Mouse (Mus musculus) CH12.LX (cell line): ENCODE measurements around the gene St5. TPM values are rescaled to one million over a fixed set of nuclear protein-coding genes. Genes with fewer than 3 reads are reported as not detected.

Experiments
- DNase-seq: peaks from one replicate; pipeline ENCODE4 v3.0.0-alpha.2; 2013; ENCODE audit errors: extremely low read depth
- H3K27ac ChIP-seq: 2 replicates; pipeline ENCODE4 v1.5.1; 2012; ENCODE audit warnings: low read depth, mild to moderate bottlenecking, control low read depth, moderate library complexity; ENCODE audit not compliant: insufficient read depth
- H3K27me3 ChIP-seq: replicated peaks from 2 replicates; pipeline ENCODE3; 2012; ENCODE audit warnings: inconsistent platforms
- H3K36me3 ChIP-seq, 2 experiments: replicated peaks in 1 of 2; 2 replicates each; pipeline versions ENCODE3 to v1.6.1; 2012; ENCODE audit warnings: inconsistent platforms in 1 of 2, low read length in 1 of 2, mild to moderate bottlenecking in 1 of 2, mixed read lengths in 1 of 2, moderate library complexity in 1 of 2; ENCODE audit not compliant: control insufficient read depth in 1 of 2, insufficient read depth in 1 of 2
- H3K4me1 ChIP-seq, 2 experiments: 2 replicates each; pipeline ENCODE4 v1.6.1; 2012; ENCODE audit warnings: inconsistent platforms in 1 of 2, moderate library complexity in 1 of 2; ENCODE audit not compliant: insufficient read depth in 2 of 2, control insufficient read depth in 1 of 2
- H3K4me2 ChIP-seq: 2 replicates; pipeline ENCODE4 v1.6.1; 2012; ENCODE audit warnings: low read depth, mild to moderate bottlenecking, control low read depth; ENCODE audit not compliant: poor library complexity, insufficient read depth, severe bottlenecking
- H3K4me3 ChIP-seq, 3 experiments: fragments of 150-350 bp in 1 of 3; sonication (generic) in 1 of 3; replicated peaks in 1 of 3; 2 replicates each; pipeline versions ENCODE3 to v1.5.1; 2011 to 2012; ENCODE audit warnings: low read depth in 2 of 3, low read length in 2 of 3, mild to moderate bottlenecking in 2 of 3, moderate library complexity in 2 of 3, control low read depth in 1 of 3, improper control_type of control experiment in 1 of 3, inconsistent platforms in 1 of 3, mixed read lengths in 1 of 3; ENCODE audit not compliant: poor library complexity in 1 of 3
- H3K79me2 ChIP-seq: replicated peaks from 2 replicates; pipeline ENCODE4 v1.6.1; 2012; ENCODE audit warnings: mild to moderate bottlenecking, moderate library complexity; ENCODE audit not compliant: control insufficient read depth, poor library complexity, insufficient read depth, severe bottlenecking; ENCODE audit errors: extremely low read depth
- H3K9ac ChIP-seq: 2 replicates; pipeline ENCODE4 v1.6.1; 2012; ENCODE audit warnings: low read depth, mild to moderate bottlenecking, control low read depth, moderate library complexity; ENCODE audit not compliant: insufficient read depth
- H3K9me3 ChIP-seq: replicated peaks from 2 replicates; pipeline ENCODE3; 2012; ENCODE audit warnings: low read length, inconsistent platforms, mixed read lengths
- BHLHE40 ChIP-seq: IDR thresholded peaks from 2 replicates; pipeline ENCODE4 v1.6.1; 2011; ENCODE audit warnings: mild to moderate bottlenecking, low read depth, low read length, improper control_type of control experiment
- CHD1 ChIP-seq: IDR thresholded peaks from 2 replicates; pipeline ENCODE4 v1.6.1; 2012; ENCODE audit warnings: low read depth, low read length, improper control_type of control experiment, inconsistent platforms
- CHD2 ChIP-seq: IDR thresholded peaks from 2 replicates; pipeline ENCODE4 v1.6.1; 2011; ENCODE audit warnings: low read length, improper control_type of control experiment
- CTCF ChIP-seq, 2 experiments: IDR thresholded peaks in 1 of 2; conservative IDR thresholded peaks in 1 of 2; 2 replicates each; pipeline ENCODE4 v1.5.1; 2011 to 2012; ENCODE audit warnings: low read depth in 2 of 2, low read length in 2 of 2, improper control_type of control experiment in 1 of 2, inconsistent platforms in 1 of 2, mild to moderate bottlenecking in 1 of 2, moderate library complexity in 1 of 2
- ELF1 ChIP-seq: IDR thresholded peaks from 2 replicates; pipeline ENCODE4 v1.6.1; 2014; ENCODE audit warnings: low read depth, mild to moderate bottlenecking, inconsistent platforms, low read length, improper control_type of control experiment
- ETS1 ChIP-seq: conservative IDR thresholded peaks from 2 replicates; pipeline ENCODE4 v1.6.1; 2012; ENCODE audit warnings: low read depth, mild to moderate bottlenecking, inconsistent platforms, low read length, improper control_type of control experiment, moderate library complexity
- IRF4 ChIP-seq: IDR thresholded peaks from 2 replicates; pipeline ENCODE4 v1.6.1; 2014; ENCODE audit warnings: low read depth, mild to moderate bottlenecking, inconsistent platforms, low read length, improper control_type of control experiment
- JUN ChIP-seq: IDR thresholded peaks from 2 replicates; pipeline ENCODE4 v1.6.1; 2011; ENCODE audit warnings: low read depth, mild to moderate bottlenecking, low read length, improper control_type of control experiment, moderate library complexity; ENCODE audit not compliant: insufficient read depth
- MEF2A ChIP-seq: IDR thresholded peaks from 2 replicates; pipeline ENCODE4 v1.6.1; 2014; ENCODE audit warnings: low read depth, mild to moderate bottlenecking, inconsistent platforms, low read length, improper control_type of control experiment, borderline replicate concordance
- MXI1 ChIP-seq: IDR thresholded peaks from 2 replicates; pipeline ENCODE4 v1.6.1; 2011; ENCODE audit warnings: mild to moderate bottlenecking, low read depth, low read length, improper control_type of control experiment
- NRF1 ChIP-seq: IDR thresholded peaks from 2 replicates; pipeline ENCODE4 v1.6.1; 2014; ENCODE audit warnings: low read depth, mild to moderate bottlenecking, inconsistent platforms, low read length, improper control_type of control experiment, moderate library complexity
- PAX5 ChIP-seq: IDR thresholded peaks from 2 replicates; pipeline ENCODE4 v1.6.1; 2012; ENCODE audit warnings: low read length, inconsistent platforms, mixed read lengths
- POLR2AphosphoS2 ChIP-seq: IDR thresholded peaks from 2 replicates; pipeline ENCODE4 v1.6.1; 2011; ENCODE audit warnings: low read depth, low read length, improper control_type of control experiment
- RAD21 ChIP-seq: IDR thresholded peaks from 2 replicates; pipeline ENCODE4 v1.6.1; 2011; ENCODE audit warnings: low read depth, mild to moderate bottlenecking, low read length, improper control_type of control experiment, moderate library complexity
- SIN3A ChIP-seq: IDR thresholded peaks from 2 replicates; pipeline ENCODE4 v1.6.1; 2012; ENCODE audit warnings: low read length, improper control_type of control experiment, inconsistent platforms
- TBP ChIP-seq: conservative IDR thresholded peaks from 2 replicates; pipeline ENCODE4 v1.6.1; 2011; ENCODE audit warnings: low read depth, low read length, improper control_type of control experiment
- TCF12 ChIP-seq: IDR thresholded peaks from 2 replicates; pipeline ENCODE4 v1.6.1; 2014; ENCODE audit warnings: low read depth, mild to moderate bottlenecking, inconsistent platforms, low read length, improper control_type of control experiment
- ZKSCAN1 ChIP-seq: IDR thresholded peaks from 2 replicates; pipeline ENCODE4 v1.6.1; 2012; ENCODE audit warnings: low read depth, inconsistent platforms, low read length, improper control_type of control experiment, borderline replicate concordance
- ZNF384 ChIP-seq: IDR thresholded peaks from 2 replicates; pipeline ENCODE4 v1.6.1; 2012; ENCODE audit warnings: low read depth, low read length, improper control_type of control experiment, inconsistent platforms
- dilution Hi-C: fragments of 300-500 bp; cut with MboI; formaldehyde crosslinking; loops from 2 replicates; pipeline ENCODE4 v1.14.3; 2020; ENCODE audit warnings: low sequenced_read_pairs; ENCODE audit not compliant: extremely low pct_unique_long_range_greater_than_20kb, extremely low pct_ligation_motif_present
- in situ Hi-C: fragments of 300-500 bp; cut with MboI; formaldehyde crosslinking; loops from 3 replicates; pipeline ENCODE4 v1.14.3; 2019; ENCODE audit warnings: low sequenced_read_pairs, low pct_ligation_motif_present, low pct_unique_long_range_greater_than_20kb, mixed read lengths
- polyA plus RNA-seq: library from polyadenylated mRNA; unstranded; fragments of >175 nt; gene quantifications from 2 replicates; pipeline ENCODE4 v1.2.1, GENCODE M21; 2012; ENCODE audit warnings: low read depth; ENCODE audit not compliant: insufficient read length
- total RNA-seq, 2 experiments: library from RNA; depleted of rRNA; stranded (reverse); fragments of 300-350 nt in 1 of 2; fragments of >200 nt in 1 of 2; gene quantifications; 2 replicates each; pipeline ENCODE4 v1.2.3; 2012 to 2014

The St5 gene
- total and polyA plus RNA-seq, 3 experiments, result 1.3 to 3.4 (median 1.6) TPM

- DNase-seq, result no peak
- H3K9ac ChIP-seq, result no peak overlapping the region
- no peak for TF ChIP-seq TBP
- TF ChIP-seq JUN, result no peak
- TF ChIP-seq ZKSCAN1, result no peak
- no peak for TF ChIP-seq RAD21
- H3K79me2 ChIP-seq, result no peaks in the 10 kb centered on the region
- no peaks in the 10 kb centered on the region for H3K9me3 ChIP-seq
- no peak overlapping the region for H3K27ac ChIP-seq
- H3K36me3 ChIP-seq, result no peaks in the 10 kb centered on the region
- no peak overlapping the region for H3K4me3 ChIP-seq
- H3K4me1 ChIP-seq, result peaks cover 3 to 23% of the 10 kb centered on the region in 2 experiments; a peak in 3 of 4 replicates
- H3K27me3 ChIP-seq, result no peaks in the 10 kb centered on the region
- dilution Hi-C loops, result no loop called here
- in situ Hi-C loops, result no loop called here
- no peak overlapping the region for H3K4me2 ChIP-seq
Observed at GRCm38 (mm10) chr7:109615601-109616000, 87.8 kb downstream of the St5 start.

- TF ChIP-seq TBP (no peak), CHD2 (no peak), ZNF384 (no peak), ETS1 (no peak), TCF12 (no peak), POLR2AphosphoS2 (no peak), NRF1 (no peak), CHD1 (no peak), IRF4 (no peak)
- in situ Hi-C loops, result no loop called here
- Histone ChIP-seq H3K4me2 (no peak overlapping the region), H3K9me3 (no peaks in the 10 kb centered on the region), H3K27me3 (no peaks in the 10 kb centered on the region), H3K4me3 (no peak overlapping the region), H3K79me2 (no peaks in the 10 kb centered on the region), H3K27ac (no peak overlapping the region), H3K36me3 (no peaks in the 10 kb centered on the region), H3K9ac (no peak overlapping the region), H3K4me1 (peaks cover 6 to 28% of the 10 kb centered on the region in 2 experiments; a peak in 3 of 4 replicates)
- dilution Hi-C loops, result no loop called here
- DNase-seq, result no peak
Observed at GRCm38 (mm10) chr7:109614939-109615338, 88.5 kb downstream of the St5 start.

GRCm38 (mm10) chr7:109613531-109614021, 89.8 kb downstream of the St5 start:
- Histone ChIP-seq H3K79me2 (no peaks in the 10 kb centered on the region), H3K4me2 (no peak overlapping the region), H3K9ac (no peak overlapping the region), H3K4me3 (no peak overlapping the region), H3K9me3 (no peaks in the 10 kb centered on the region), H3K27ac (no peak overlapping the region), H3K27me3 (no peaks in the 10 kb centered on the region), H3K36me3 (no peaks in the 10 kb centered on the region)
- dilution Hi-C loops (no loop called here), in situ Hi-C loops (no loop called here)
- no peak for DNase-seq
- TF ChIP-seq PAX5 (no peak), MEF2A (no peak), MXI1 (no peak), ELF1 (no peak), TBP (no peak), SIN3A (no peak), JUN (no peak), BHLHE40 (no peak), TCF12 (no peak), ZKSCAN1 (no peak), CTCF (conservative IDR thresholded peaks at IDR 0.05 in 1 of 2, IDR thresholded peaks at IDR 0.05 in 1 of 2; ENCODE audit: low read depth in 2 of 2, low read length in 2 of 2) (no peak)
- TF ChIP-seq, all 38 proteins: peak for 0
- H3K4me1 ChIP-seq, result peaks cover 8 to 31% of the 10 kb centered on the region in 2 experiments; a peak in 3 of 4 replicates
